Mouse (Mus musculus) left cerebral cortex, adult 11 months (tissue): ENCODE measurements at regions not wholly inside any gene's neighbourhood (a gene's known extent, or its start where the extent isn't known, plus 50 kb on each side); places are given as distances from the start of the nearest gene placed in this dataset.
A peak's percentile ranks its signal among the peaks of the same experiment; 100 is the strongest.

Source experiments
- DNase-seq: peaks from one replicate; pipeline ENCODE4 v3.0.0; 2022; ENCODE audit warnings: low spot score

- no peak for DNase-seq
Measured at GRCm38 (mm10) chr16:84581166-84581565, 66.2 kb downstream of the A730009L09Rik start.

- DNase-seq, result peak; percentile 12
Measured at GRCm38 (mm10) chr16:84583323-84583722, 68.4 kb downstream of the A730009L09Rik start.

GRCm38 (mm10) chr16:84583773-84584229 is 68.9 kb downstream of the A730009L09Rik start:
- DNase-seq, result no peak

GRCm38 (mm10) chr16:84584724-84585399 is 69.9 kb downstream of the A730009L09Rik start:
- DNase-seq, result no peak

- no peak for DNase-seq
Measured at GRCm38 (mm10) chr16:84592978-84593377, 78.1 kb downstream of the A730009L09Rik start.

- DNase-seq, result no peak
Measured at GRCm38 (mm10) chr16:84602969-84603368, 88.0 kb downstream of the A730009L09Rik start.

GRCm38 (mm10) chr16:84603465-84604205 is 88.7 kb downstream of the A730009L09Rik start:
- DNase-seq, result no peak

GRCm38 (mm10) chr16:84604272-84604975 is 89.5 kb downstream of the A730009L09Rik start:
- DNase-seq, result no peak

- no peak for DNase-seq
Measured at GRCm38 (mm10) chr16:84606010-84606803, 91.3 kb downstream of the A730009L09Rik start.

- DNase-seq, result no peak
Measured at GRCm38 (mm10) chr16:84606804-84607095, 91.8 kb downstream of the A730009L09Rik start.

GRCm38 (mm10) chr16:84607503-84607902 is 92.6 kb downstream of the A730009L09Rik start:
- no peak for DNase-seq

- no peak for DNase-seq
Measured at GRCm38 (mm10) chr16:84615683-84616082, 100.8 kb downstream of the A730009L09Rik start.

- no peak for DNase-seq
Measured at GRCm38 (mm10) chr16:84616132-84616531, 101.2 kb downstream of the A730009L09Rik start.

- no peak for DNase-seq
Measured at GRCm38 (mm10) chr16:84618379-84618778, 103.5 kb downstream of the A730009L09Rik start.

GRCm38 (mm10) chr16:84619876-84620275 is 105.0 kb downstream of the A730009L09Rik start:
- no peak for DNase-seq

GRCm38 (mm10) chr16:84620861-84621260 is 105.9 kb downstream of the A730009L09Rik start:
- no peak for DNase-seq

GRCm38 (mm10) chr16:84621300-84622031 is 106.5 kb downstream of the A730009L09Rik start:
- peak; percentile 10 for DNase-seq

GRCm38 (mm10) chr16:84623346-84624085 is 108.6 kb downstream of the A730009L09Rik start:
- no peak for DNase-seq

- DNase-seq, result no peak
Measured at GRCm38 (mm10) chr16:84624443-84625109, 109.7 kb downstream of the A730009L09Rik start.

GRCm38 (mm10) chr16:84625110-84625722 is 110.3 kb downstream of the A730009L09Rik start:
- no peak for DNase-seq
